Mouse (Mus musculus): ENCODE measurements around the gene Nxn. TPM values are rescaled to one million over a fixed set of nuclear protein-coding genes. Genes with fewer than 3 reads are reported as not detected.
A peak's percentile ranks its signal among the peaks of the same experiment; 100 is the strongest.

Gene Nxn
- polyA plus RNA-seq, 1 experiment from 2014 or later = 45.2 TPM

DNA sequence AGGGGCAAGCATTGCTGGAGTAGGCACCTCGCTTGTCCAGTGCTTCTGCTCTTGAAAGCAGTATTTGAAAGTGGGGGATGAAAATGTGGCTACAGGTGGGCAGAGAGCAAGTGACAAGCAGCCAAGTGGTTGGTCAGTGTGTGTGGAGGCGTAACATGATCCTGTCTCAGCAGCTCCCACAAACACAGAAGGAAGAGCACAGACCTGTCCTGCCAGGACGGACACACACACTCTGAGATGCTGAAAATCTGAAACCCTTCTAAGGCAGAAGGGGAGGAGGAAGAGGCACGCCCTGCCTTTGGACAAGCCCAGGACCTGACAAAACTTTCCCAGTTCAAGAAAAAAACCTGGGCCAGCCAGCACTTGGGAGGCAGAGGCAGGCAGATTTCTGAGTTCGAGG is 34.9 kb downstream of the Nxn start:
- Histone ChIP-seq H3K36me3 (ENCODE audit: control insufficient read depth, insufficient read depth, low read length) (no peaks in the 10 kb centered on the region), H3K4me3 (ENCODE audit: low read depth, low read length) (no peak overlapping the region), H3K9ac (ENCODE audit: low read depth, low read length) (no peak overlapping the region), H3K27me3 (ENCODE audit: control insufficient read depth, insufficient read depth, low read length) (no peaks in the 10 kb centered on the region), H3K27ac (ENCODE audit: low read depth, low read length) (peak overlapping the region; percentile 19; the same call in 1 of the 2 replicates), H3K4me1 (replicated peaks; ENCODE audit: control insufficient read depth, insufficient read depth, low read length) (peaks cover 6% of the 10 kb centered on the region; the same call in 1 of the 2 replicates), H3K9me3 (ENCODE audit: control insufficient read depth, low read length) (no peaks in the 10 kb centered on the region), H3K4me2 (replicated peaks; ENCODE audit: low read depth, low read length) (no peak overlapping the region)
- no peak for DNase-seq (ENCODE audit: low spot score)
- WGBS = 58% methylated on average over 5 of the region's 5 CpGs
- ATAC-seq (ENCODE audit: low FRiP score) = no peak

DNA sequence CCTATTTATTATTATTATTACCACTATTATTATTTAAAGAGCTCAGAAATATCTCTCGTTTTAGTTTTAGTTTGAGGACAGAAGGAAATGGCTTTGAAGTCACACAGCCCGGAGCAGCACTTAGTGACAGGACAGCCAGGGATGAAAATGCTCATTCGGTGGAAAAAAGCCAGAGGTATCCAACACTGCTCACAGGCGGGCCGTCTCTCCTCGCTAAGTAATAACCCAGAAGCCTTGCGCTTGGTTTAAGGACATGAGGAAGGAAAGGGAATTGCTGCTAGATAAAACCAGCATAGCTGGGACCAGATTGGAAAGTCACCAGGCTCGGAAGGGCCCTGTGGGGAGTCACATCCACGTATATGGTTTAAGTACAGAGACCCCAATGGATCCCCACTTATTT is 35.3 kb downstream of the Nxn start:
- no peak overlapping the region for H3K4me2 ChIP-seq (replicated peaks; ENCODE audit: low read depth, low read length)
- WGBS = 23% methylated on average over 9 of the region's 9 CpGs
- H3K9ac ChIP-seq (ENCODE audit: low read depth, low read length) = no peak overlapping the region
- no peak for DNase-seq (ENCODE audit: low spot score)
- H3K36me3 ChIP-seq (ENCODE audit: control insufficient read depth, insufficient read depth, low read length) = no peaks in the 10 kb centered on the region
- no peaks in the 10 kb centered on the region for H3K27me3 ChIP-seq (ENCODE audit: control insufficient read depth, insufficient read depth, low read length)
- H3K9me3 ChIP-seq (ENCODE audit: control insufficient read depth, low read length) = no peaks in the 10 kb centered on the region
- no peak overlapping the region for H3K4me3 ChIP-seq (ENCODE audit: low read depth, low read length)
- H3K27ac ChIP-seq (ENCODE audit: low read depth, low read length) = peak overlapping the region; percentile 19; the same call in 1 of the 2 replicates
- peaks cover 6% of the 10 kb centered on the region; the same call in 1 of the 2 replicates for H3K4me1 ChIP-seq (replicated peaks; ENCODE audit: control insufficient read depth, insufficient read depth, low read length)
- ATAC-seq (ENCODE audit: low FRiP score) = 0 out of 2 replicates have a peak, but pooled peaks have one; percentile 51

DNA sequence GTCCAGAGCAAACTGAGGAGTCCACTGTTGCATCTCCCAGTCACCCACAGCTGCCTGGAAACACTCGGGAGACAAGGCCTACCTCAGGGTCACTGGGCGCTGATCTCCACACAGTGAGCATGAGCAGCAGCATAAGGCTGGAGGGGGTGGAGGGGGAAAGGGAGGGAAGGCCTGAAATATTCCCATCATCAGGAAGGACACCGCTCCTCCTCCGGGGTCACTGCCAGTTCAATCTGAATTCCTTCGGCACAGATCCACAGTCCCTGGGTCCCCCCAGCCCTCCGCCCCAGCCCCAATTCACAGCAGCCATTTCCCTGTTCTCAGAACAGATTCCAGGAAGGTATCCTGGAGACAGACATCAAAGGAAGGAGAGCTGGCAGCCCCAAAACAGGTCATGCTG is 35.8 kb downstream of the Nxn start:
- H3K27ac ChIP-seq (ENCODE audit: low read depth, low read length) = no peak overlapping the region
- H3K36me3 ChIP-seq (ENCODE audit: control insufficient read depth, insufficient read depth, low read length) = no peaks in the 10 kb centered on the region
- no peaks in the 10 kb centered on the region for H3K27me3 ChIP-seq (ENCODE audit: control insufficient read depth, insufficient read depth, low read length)
- 0 out of 2 replicates have a peak overlapping the region, but pooled peaks have one; percentile 7 for H3K9ac ChIP-seq (ENCODE audit: low read depth, low read length)
- ATAC-seq (ENCODE audit: low FRiP score) (peak; percentile 60), DNase-seq (ENCODE audit: low spot score) (peak; percentile 54)
- peaks cover 9% of the 10 kb centered on the region for H3K4me1 ChIP-seq (replicated peaks; ENCODE audit: control insufficient read depth, insufficient read depth, low read length)
- H3K9me3 ChIP-seq (ENCODE audit: control insufficient read depth, low read length) = no peaks in the 10 kb centered on the region
- no peak overlapping the region for H3K4me3 ChIP-seq (ENCODE audit: low read depth, low read length)
- 7% methylated on average over 6 of the region's 6 CpGs for WGBS
- H3K4me2 ChIP-seq (replicated peaks; ENCODE audit: low read depth, low read length) = 0 out of 2 replicates have a peak overlapping the region, but pooled peaks have one; percentile 1

DNA sequence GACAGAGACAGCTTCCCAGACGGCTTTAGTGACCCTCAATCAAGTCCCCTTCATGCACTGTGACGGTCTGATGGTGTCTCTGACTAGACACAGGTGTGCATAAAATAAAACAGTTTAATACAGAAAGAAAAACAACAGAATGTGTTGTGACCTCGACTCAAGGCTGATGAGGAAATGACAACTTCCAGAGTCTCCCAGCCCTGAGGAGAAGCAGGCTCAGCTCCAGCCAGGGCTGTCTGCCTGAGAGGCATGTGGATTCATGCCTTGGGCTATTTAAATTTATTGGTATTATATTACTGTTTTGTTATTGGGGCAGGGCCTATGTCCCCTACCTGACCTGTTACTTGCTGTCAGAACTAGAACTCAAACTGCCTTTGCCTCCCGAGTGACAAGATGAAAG is 37.5 kb downstream of the Nxn start:
- ATAC-seq (ENCODE audit: low FRiP score) (no peak), DNase-seq (ENCODE audit: low spot score) (no peak)
- H3K27me3 ChIP-seq (ENCODE audit: control insufficient read depth, insufficient read depth, low read length) = no peaks in the 10 kb centered on the region
- H3K9ac ChIP-seq (ENCODE audit: low read depth, low read length) = no peak overlapping the region
- no peak overlapping the region for H3K4me2 ChIP-seq (replicated peaks; ENCODE audit: low read depth, low read length)
- H3K4me3 ChIP-seq (ENCODE audit: low read depth, low read length) = no peak overlapping the region
- no peaks in the 10 kb centered on the region for H3K9me3 ChIP-seq (ENCODE audit: control insufficient read depth, low read length)
- H3K36me3 ChIP-seq (ENCODE audit: control insufficient read depth, insufficient read depth, low read length) = no peaks in the 10 kb centered on the region
- WGBS = 79% methylated on average over 4 of the region's 4 CpGs
- H3K4me1 ChIP-seq (replicated peaks; ENCODE audit: control insufficient read depth, insufficient read depth, low read length) = peaks cover 16% of the 10 kb centered on the region
- no peak overlapping the region for H3K27ac ChIP-seq (ENCODE audit: low read depth, low read length)

DNA sequence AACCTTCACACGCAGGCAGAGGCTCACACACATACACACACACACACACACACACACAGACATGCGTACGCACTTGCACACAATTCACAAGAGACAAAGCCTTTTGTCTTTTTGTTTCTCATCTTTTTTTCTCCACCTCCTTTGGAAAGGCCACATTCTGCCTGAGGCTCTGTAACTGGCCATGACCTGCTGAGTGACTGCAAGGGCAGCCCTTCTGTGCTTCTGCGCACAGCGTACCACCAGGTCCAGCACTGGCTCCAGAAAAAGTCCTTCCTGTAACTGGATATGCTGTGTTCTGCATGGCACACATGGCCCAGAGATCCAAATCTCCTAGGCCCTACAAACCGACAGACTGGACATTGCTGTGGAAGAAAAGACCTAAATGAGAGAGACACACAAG is 38.7 kb downstream of the Nxn start:
- DNase-seq (ENCODE audit: low spot score) (no peak), ATAC-seq (ENCODE audit: low FRiP score) (no peak)
- Histone ChIP-seq H3K27me3 (ENCODE audit: control insufficient read depth, insufficient read depth, low read length) (no peaks in the 10 kb centered on the region), H3K36me3 (ENCODE audit: control insufficient read depth, insufficient read depth, low read length) (no peaks in the 10 kb centered on the region), H3K27ac (ENCODE audit: low read depth, low read length) (no peak overlapping the region), H3K4me1 (replicated peaks; ENCODE audit: control insufficient read depth, insufficient read depth, low read length) (peaks cover 16% of the 10 kb centered on the region), H3K9me3 (ENCODE audit: control insufficient read depth, low read length) (no peaks in the 10 kb centered on the region), H3K9ac (ENCODE audit: low read depth, low read length) (no peak overlapping the region), H3K4me3 (ENCODE audit: low read depth, low read length) (no peak overlapping the region), H3K4me2 (replicated peaks; ENCODE audit: low read depth, low read length) (no peak overlapping the region)
- 61% methylated on average over 6 of the region's 6 CpGs for WGBS

DNA sequence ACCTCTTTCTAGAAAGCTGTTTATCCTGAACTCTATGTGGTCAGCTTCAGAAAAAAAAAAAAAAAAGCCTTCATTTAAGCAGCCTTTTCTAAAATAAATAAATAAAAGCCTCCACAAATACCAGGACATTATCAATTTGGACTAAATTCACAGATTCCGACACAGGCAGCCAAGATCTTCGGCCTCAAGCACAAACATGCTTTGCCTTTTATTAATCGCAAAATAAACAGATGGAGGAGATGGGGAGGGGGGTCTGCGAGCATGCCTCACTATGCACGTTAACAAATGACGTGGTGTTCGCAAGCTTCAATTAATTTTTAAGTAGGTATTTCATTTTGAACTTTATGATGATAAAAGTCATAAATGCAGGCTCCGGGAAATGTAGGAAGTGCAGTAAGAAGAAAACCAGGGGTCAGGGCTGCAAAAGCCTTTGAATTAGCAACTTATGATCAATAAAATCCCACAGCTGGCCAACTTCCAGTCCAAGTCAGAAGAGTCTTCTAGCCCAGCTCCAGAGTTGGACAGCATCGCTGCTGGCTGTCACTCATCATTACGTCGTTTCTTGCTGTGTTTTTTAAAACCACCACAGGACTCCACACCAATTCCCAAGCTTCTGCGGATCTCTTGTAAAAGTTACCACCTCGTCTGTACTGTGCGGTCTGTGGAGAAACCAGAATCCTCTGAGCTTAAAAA is 40.2 kb downstream of the Nxn start:
- ATAC-seq (ENCODE audit: low FRiP score) = no peak
- no peak for DNase-seq (ENCODE audit: low spot score)
- 0 out of 2 replicates have a peak overlapping the region, but pooled peaks have one; percentile 27 for H3K27ac ChIP-seq (ENCODE audit: low read depth, low read length)
- no peak overlapping the region for H3K9ac ChIP-seq (ENCODE audit: low read depth, low read length)
- H3K4me3 ChIP-seq (ENCODE audit: low read depth, low read length) = no peak overlapping the region
- H3K36me3 ChIP-seq (ENCODE audit: control insufficient read depth, insufficient read depth, low read length) = no peaks in the 10 kb centered on the region
- no peaks in the 10 kb centered on the region for H3K9me3 ChIP-seq (ENCODE audit: control insufficient read depth, low read length)
- peaks cover 16% of the 10 kb centered on the region for H3K4me1 ChIP-seq (replicated peaks; ENCODE audit: control insufficient read depth, insufficient read depth, low read length)
- WGBS = 54% methylated on average over 14 of the region's 14 CpGs
- H3K27me3 ChIP-seq (ENCODE audit: control insufficient read depth, insufficient read depth, low read length) = no peaks in the 10 kb centered on the region
- no peak overlapping the region for H3K4me2 ChIP-seq (replicated peaks; ENCODE audit: low read depth, low read length)

DNA sequence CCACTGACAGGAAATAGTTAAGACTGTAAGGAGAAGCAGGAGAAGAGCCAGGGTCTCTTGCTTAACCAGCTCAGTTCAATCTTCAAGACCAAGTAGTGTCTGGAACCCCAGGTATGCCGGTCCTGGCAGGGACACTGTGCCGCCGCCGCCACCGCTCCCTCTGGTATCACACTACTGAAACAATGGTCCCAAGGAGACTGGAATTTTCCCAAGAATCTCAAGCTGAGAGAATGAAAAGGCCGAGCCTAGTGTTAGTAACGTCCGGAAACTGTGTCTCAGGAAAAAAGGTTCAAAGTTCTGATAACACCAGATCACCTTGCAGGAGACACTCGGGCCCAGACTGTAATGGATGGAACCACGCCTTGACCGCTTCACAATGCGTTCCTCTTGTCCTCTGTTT is 41.5 kb downstream of the Nxn start:
- no peak overlapping the region for H3K9ac ChIP-seq (ENCODE audit: low read depth, low read length)
- DNase-seq (ENCODE audit: low spot score) (no peak), ATAC-seq (ENCODE audit: low FRiP score) (no peak)
- H3K36me3 ChIP-seq (ENCODE audit: control insufficient read depth, insufficient read depth, low read length) = no peaks in the 10 kb centered on the region
- H3K4me3 ChIP-seq (ENCODE audit: low read depth, low read length) = no peak overlapping the region
- no peaks in the 10 kb centered on the region for H3K9me3 ChIP-seq (ENCODE audit: control insufficient read depth, low read length)
- no peak overlapping the region for H3K27ac ChIP-seq (ENCODE audit: low read depth, low read length)
- no peak overlapping the region for H3K4me2 ChIP-seq (replicated peaks; ENCODE audit: low read depth, low read length)
- WGBS = 48% methylated on average over 12 of the region's 12 CpGs
- peaks cover 19% of the 10 kb centered on the region for H3K4me1 ChIP-seq (replicated peaks; ENCODE audit: control insufficient read depth, insufficient read depth, low read length)
- no peaks in the 10 kb centered on the region for H3K27me3 ChIP-seq (ENCODE audit: control insufficient read depth, insufficient read depth, low read length)

DNA sequence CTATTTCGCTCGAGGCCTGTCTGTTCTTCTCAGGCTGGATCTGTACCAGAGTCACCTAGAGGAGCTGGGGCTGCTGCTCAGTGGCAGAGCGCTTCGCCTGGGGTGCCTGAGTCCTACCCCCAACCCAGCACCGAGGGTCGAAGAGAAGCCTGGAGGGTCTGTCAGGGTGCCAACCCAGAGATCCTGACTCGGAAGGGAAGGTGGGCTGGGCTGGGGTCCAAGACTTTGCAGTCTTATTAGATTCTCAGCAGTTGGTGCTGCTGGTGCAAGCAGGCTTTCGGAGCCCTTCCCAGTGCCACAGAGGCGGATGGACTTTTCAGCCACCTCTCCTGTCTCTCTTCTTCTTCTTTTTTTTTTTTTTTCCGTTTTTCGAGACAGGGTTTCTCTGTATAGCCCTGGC is 42.8 kb downstream of the Nxn start:
- ATAC-seq (ENCODE audit: low FRiP score) = no peak
- no peaks in the 10 kb centered on the region for H3K27me3 ChIP-seq (ENCODE audit: control insufficient read depth, insufficient read depth, low read length)
- H3K4me1 ChIP-seq (replicated peaks; ENCODE audit: control insufficient read depth, insufficient read depth, low read length) = peaks cover 25% of the 10 kb centered on the region
- no peak overlapping the region for H3K4me2 ChIP-seq (replicated peaks; ENCODE audit: low read depth, low read length)
- no peak for DNase-seq (ENCODE audit: low spot score)
- H3K36me3 ChIP-seq (ENCODE audit: control insufficient read depth, insufficient read depth, low read length) = no peaks in the 10 kb centered on the region
- H3K27ac ChIP-seq (ENCODE audit: low read depth, low read length) = no peak overlapping the region
- 86% methylated on average over 11 of the region's 11 CpGs for WGBS
- H3K4me3 ChIP-seq (ENCODE audit: low read depth, low read length) = no peak overlapping the region
- no peak overlapping the region for H3K9ac ChIP-seq (ENCODE audit: low read depth, low read length)
- H3K9me3 ChIP-seq (ENCODE audit: control insufficient read depth, low read length) = no peaks in the 10 kb centered on the region

DNA sequence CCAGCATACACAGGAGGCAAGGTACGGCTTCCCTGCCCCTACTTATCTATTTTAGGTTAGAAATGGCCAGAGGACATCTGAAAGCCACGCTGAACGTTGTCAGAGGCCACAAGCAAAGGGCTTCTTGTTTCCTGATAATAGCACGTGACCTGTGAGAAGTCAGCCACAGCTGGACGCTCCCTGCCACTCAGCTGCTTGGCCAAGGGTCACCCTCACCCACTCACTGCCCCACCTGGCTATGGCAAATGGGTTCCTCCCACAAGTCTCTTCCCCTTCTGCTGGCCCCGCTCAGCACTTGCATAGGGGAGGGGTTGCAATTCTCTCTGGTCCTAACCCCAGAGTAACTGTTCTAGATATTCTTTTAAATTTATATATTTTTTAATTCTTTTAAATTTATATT is 43.5 kb downstream of the Nxn start:
- DNase-seq (ENCODE audit: low spot score) = no peak
- H3K4me2 ChIP-seq (replicated peaks; ENCODE audit: low read depth, low read length) = no peak overlapping the region
- no peak overlapping the region for H3K9ac ChIP-seq (ENCODE audit: low read depth, low read length)
- 75% methylated on average over 6 of the region's 6 CpGs for WGBS
- H3K27ac ChIP-seq (ENCODE audit: low read depth, low read length) = no peak overlapping the region
- H3K9me3 ChIP-seq (ENCODE audit: control insufficient read depth, low read length) = no peaks in the 10 kb centered on the region
- no peaks in the 10 kb centered on the region for H3K27me3 ChIP-seq (ENCODE audit: control insufficient read depth, insufficient read depth, low read length)
- H3K4me3 ChIP-seq (ENCODE audit: low read depth, low read length) = no peak overlapping the region
- ATAC-seq (ENCODE audit: low FRiP score) = no peak
- no peaks in the 10 kb centered on the region for H3K36me3 ChIP-seq (ENCODE audit: control insufficient read depth, insufficient read depth, low read length)
- peaks cover 25% of the 10 kb centered on the region for H3K4me1 ChIP-seq (replicated peaks; ENCODE audit: control insufficient read depth, insufficient read depth, low read length)

Data from hindbrain, embryonic 11.5 days (tissue).